Mouse (Mus musculus): Measurements from ENCODE around the gene Olfml1. TPM values are rescaled to one million over a fixed set of nuclear protein-coding genes. Genes with fewer than 3 reads are reported as not detected.

The Olfml1 gene
- polyA plus RNA-seq, 1 experiment from 2014 or later = 7.3 TPM

GRCm38 (mm10) chr7:107560675-107561074 is 6.6 kb upstream of the Olfml1 start:
- no peaks in the 10 kb centered on the region for H3K4me1 ChIP-seq (replicated peaks; ENCODE audit: control insufficient read depth, insufficient read depth, low read length)
- H3K9me3 ChIP-seq (ENCODE audit: control insufficient read depth) = no peaks in the 10 kb centered on the region
- H3K4me2 ChIP-seq (replicated peaks; ENCODE audit: low read depth) = no peak overlapping the region
- H3K27me3 ChIP-seq (replicated peaks; ENCODE audit: control insufficient read depth, insufficient read depth, low read length) = no peaks in the 10 kb centered on the region
- no peak for ATAC-seq
- no peak overlapping the region for H3K9ac ChIP-seq (ENCODE audit: low read depth, low read length)
- H3K4me3 ChIP-seq (ENCODE audit: low read depth, low read length) = no peak overlapping the region
- 58% methylated on average over 2 of the region's 2 CpGs for WGBS
- no peaks in the 10 kb centered on the region for H3K36me3 ChIP-seq (ENCODE audit: control insufficient read depth, insufficient read depth)
- H3K27ac ChIP-seq (ENCODE audit: low read depth, low read length) = no peak overlapping the region
- TF ChIP-seq CTCF (IDR thresholded peaks at IDR 0.05; ENCODE audit: low read depth) = no peak

GRCm38 (mm10) chr7:107561584-107561983 is 5.7 kb upstream of the Olfml1 start:
- no peak for TF ChIP-seq CTCF (IDR thresholded peaks at IDR 0.05; ENCODE audit: low read depth)
- Histone ChIP-seq H3K9ac (ENCODE audit: low read depth, low read length) (no peak overlapping the region), H3K27me3 (replicated peaks; ENCODE audit: control insufficient read depth, insufficient read depth, low read length) (no peaks in the 10 kb centered on the region), H3K36me3 (ENCODE audit: control insufficient read depth, insufficient read depth) (no peaks in the 10 kb centered on the region), H3K4me2 (replicated peaks; ENCODE audit: low read depth) (no peak overlapping the region), H3K4me1 (replicated peaks; ENCODE audit: control insufficient read depth, insufficient read depth, low read length) (no peaks in the 10 kb centered on the region), H3K4me3 (ENCODE audit: low read depth, low read length) (no peak overlapping the region), H3K9me3 (ENCODE audit: control insufficient read depth) (no peaks in the 10 kb centered on the region), H3K27ac (ENCODE audit: low read depth, low read length) (no peak overlapping the region)
- no peak for ATAC-seq
- WGBS = 80% methylated on average over 3 of the region's 3 CpGs

GRCm38 (mm10) chr7:107563727-107564126 is 3.5 kb upstream of the Olfml1 start:
- no peak for ATAC-seq
- 19% methylated on average over 2 of the region's 2 CpGs for WGBS
- TF ChIP-seq CTCF (IDR thresholded peaks at IDR 0.05; ENCODE audit: low read depth) = no peak
- H3K4me3 ChIP-seq (ENCODE audit: low read depth, low read length) = no peak overlapping the region
- H3K4me2 ChIP-seq (replicated peaks; ENCODE audit: low read depth) = no peak overlapping the region
- no peaks in the 10 kb centered on the region for H3K4me1 ChIP-seq (replicated peaks; ENCODE audit: control insufficient read depth, insufficient read depth, low read length)
- no peaks in the 10 kb centered on the region for H3K9me3 ChIP-seq (ENCODE audit: control insufficient read depth)
- no peaks in the 10 kb centered on the region for H3K27me3 ChIP-seq (replicated peaks; ENCODE audit: control insufficient read depth, insufficient read depth, low read length)
- no peak overlapping the region for H3K27ac ChIP-seq (ENCODE audit: low read depth, low read length)
- no peaks in the 10 kb centered on the region for H3K36me3 ChIP-seq (ENCODE audit: control insufficient read depth, insufficient read depth)
- H3K9ac ChIP-seq (ENCODE audit: low read depth, low read length) = no peak overlapping the region

GRCm38 (mm10) chr7:107567674-107568073 is 428 bp downstream of the Olfml1 start:
- peak; percentile 57 for ATAC-seq
- Histone ChIP-seq H3K9me3 (ENCODE audit: control insufficient read depth) (no peaks in the 10 kb centered on the region), H3K4me1 (replicated peaks; ENCODE audit: control insufficient read depth, insufficient read depth, low read length) (no peaks in the 10 kb centered on the region), H3K4me2 (replicated peaks; ENCODE audit: low read depth) (peak overlapping the region; percentile 45), H3K27ac (ENCODE audit: low read depth, low read length) (peak overlapping the region; percentile 47; the same call in 1 of the 2 replicates), H3K9ac (ENCODE audit: low read depth, low read length) (no peak overlapping the region), H3K4me3 (ENCODE audit: low read depth, low read length) (peak overlapping the region; percentile 28), H3K36me3 (ENCODE audit: control insufficient read depth, insufficient read depth) (no peaks in the 10 kb centered on the region), H3K27me3 (replicated peaks; ENCODE audit: control insufficient read depth, insufficient read depth, low read length) (no peaks in the 10 kb centered on the region)
- WGBS = 40% methylated on average over 5 of the region's 5 CpGs
- no peak for TF ChIP-seq CTCF (IDR thresholded peaks at IDR 0.05; ENCODE audit: low read depth)

- no peak overlapping the region for H3K27ac ChIP-seq (ENCODE audit: low read depth, low read length)
- peak; percentile 20; the same call in 1 of the 2 replicates for TF ChIP-seq CTCF (IDR thresholded peaks at IDR 0.05; ENCODE audit: low read depth)
- WGBS = 40% methylated on average over 4 of the region's 4 CpGs
Measured at GRCm38 (mm10) chr7:107568971-107569370, 1.7 kb downstream of the Olfml1 start.

GRCm38 (mm10) chr7:107573856-107574255 is 6.6 kb downstream of the Olfml1 start:
- H3K4me1 ChIP-seq (replicated peaks; ENCODE audit: control insufficient read depth, insufficient read depth, low read length) = no peaks in the 10 kb centered on the region
- TF ChIP-seq CTCF (IDR thresholded peaks at IDR 0.05; ENCODE audit: low read depth) = peak; percentile 51
- WGBS = 65% methylated on average over 2 of the region's 2 CpGs

More at GRCm38 (mm10) chr7:107568971-107569370, 1.7 kb downstream of the Olfml1 start:
- no peaks in the 10 kb centered on the region for H3K4me1 ChIP-seq (replicated peaks; ENCODE audit: control insufficient read depth, insufficient read depth, low read length)
- no peaks in the 10 kb centered on the region for H3K27me3 ChIP-seq (replicated peaks; ENCODE audit: control insufficient read depth, insufficient read depth, low read length)
- no peak overlapping the region for H3K9ac ChIP-seq (ENCODE audit: low read depth, low read length)
- no peaks in the 10 kb centered on the region for H3K9me3 ChIP-seq (ENCODE audit: control insufficient read depth)
- H3K4me3 ChIP-seq (ENCODE audit: low read depth, low read length) = no peak overlapping the region
- ATAC-seq = no peak
- no peaks in the 10 kb centered on the region for H3K36me3 ChIP-seq (ENCODE audit: control insufficient read depth, insufficient read depth)
- H3K4me2 ChIP-seq (replicated peaks; ENCODE audit: low read depth) = peak overlapping the region; percentile 35

GRCm38 (mm10) chr7:107574276-107574675 is 7.0 kb downstream of the Olfml1 start:
- WGBS = 53% methylated on average over 3 of the region's 3 CpGs
- H3K27me3 ChIP-seq (replicated peaks; ENCODE audit: control insufficient read depth, insufficient read depth, low read length) = no peaks in the 10 kb centered on the region
- no peaks in the 10 kb centered on the region for H3K36me3 ChIP-seq (ENCODE audit: control insufficient read depth, insufficient read depth)
- H3K4me3 ChIP-seq (ENCODE audit: low read depth, low read length) = no peak overlapping the region
- H3K4me1 ChIP-seq (replicated peaks; ENCODE audit: control insufficient read depth, insufficient read depth, low read length) = no peaks in the 10 kb centered on the region
- H3K9me3 ChIP-seq (ENCODE audit: control insufficient read depth) = no peaks in the 10 kb centered on the region
- ATAC-seq = no peak
- no peak overlapping the region for H3K9ac ChIP-seq (ENCODE audit: low read depth, low read length)
- no peak for TF ChIP-seq CTCF (IDR thresholded peaks at IDR 0.05; ENCODE audit: low read depth)
- H3K27ac ChIP-seq (ENCODE audit: low read depth, low read length) = no peak overlapping the region
- H3K4me2 ChIP-seq (replicated peaks; ENCODE audit: low read depth) = no peak overlapping the region

More at GRCm38 (mm10) chr7:107573856-107574255, 6.6 kb downstream of the Olfml1 start:
- no peak overlapping the region for H3K9ac ChIP-seq (ENCODE audit: low read depth, low read length)
- no peaks in the 10 kb centered on the region for H3K27me3 ChIP-seq (replicated peaks; ENCODE audit: control insufficient read depth, insufficient read depth, low read length)
- H3K9me3 ChIP-seq (ENCODE audit: control insufficient read depth) = no peaks in the 10 kb centered on the region
- H3K4me3 ChIP-seq (ENCODE audit: low read depth, low read length) = no peak overlapping the region
- no peak overlapping the region for H3K27ac ChIP-seq (ENCODE audit: low read depth, low read length)
- ATAC-seq = no peak
- H3K4me2 ChIP-seq (replicated peaks; ENCODE audit: low read depth) = no peak overlapping the region
- no peaks in the 10 kb centered on the region for H3K36me3 ChIP-seq (ENCODE audit: control insufficient read depth, insufficient read depth)

All from intestine, postnatal 0 days (tissue).